Mouse (Mus musculus): Measurements from ENCODE around the gene Arhgap15.

DNA sequence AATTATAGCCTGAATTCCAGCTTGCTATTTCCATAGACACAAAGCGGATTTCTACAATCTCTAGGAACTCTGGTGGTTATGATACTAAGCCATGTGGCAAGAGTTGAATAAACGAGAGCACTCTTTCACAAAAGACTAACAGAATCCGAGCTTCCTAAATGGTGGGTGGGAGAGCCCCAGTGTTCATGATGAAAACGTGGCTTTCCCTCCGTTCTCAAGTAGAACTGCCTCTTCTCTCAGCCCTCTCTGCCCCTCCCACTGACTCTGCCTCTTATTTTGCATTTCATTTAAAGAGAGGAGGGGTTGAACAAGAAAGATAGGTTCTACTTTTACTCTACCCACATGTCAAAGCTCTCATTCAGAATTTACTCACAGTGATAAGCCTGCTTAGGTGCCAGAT lies 551.3 kb downstream of the Arhgap15 start:
- TF ChIP-seq CTCF (IDR thresholded peaks at IDR 0.05; ENCODE audit: low read depth, low read length) (no peak), GATA1 (IDR thresholded peaks at IDR 0.05; ENCODE audit: borderline replicate concordance, low read length) (no peak), TAL1 (conservative IDR thresholded peaks at IDR 0.05; ENCODE audit: low read depth, low read length) (no peak), POLR2AphosphoS5 (IDR thresholded peaks at IDR 0.05; ENCODE audit: insufficient replicate concordance, low read depth, low read length) (no peak), GATA2 (IDR thresholded peaks at IDR 0.05; ENCODE audit: borderline replicate concordance, low read depth, low read length) (no peak)

Data from G1E (cell line).